Mouse (Mus musculus): ENCODE results near the gene Cacnb1. TPM values are rescaled to one million over a fixed set of nuclear protein-coding genes. Genes with fewer than 3 reads are reported as not detected.

Gene Cacnb1
- polyA plus RNA-seq, 1 experiment from 2014 or later: 63.0 TPM

DNA sequence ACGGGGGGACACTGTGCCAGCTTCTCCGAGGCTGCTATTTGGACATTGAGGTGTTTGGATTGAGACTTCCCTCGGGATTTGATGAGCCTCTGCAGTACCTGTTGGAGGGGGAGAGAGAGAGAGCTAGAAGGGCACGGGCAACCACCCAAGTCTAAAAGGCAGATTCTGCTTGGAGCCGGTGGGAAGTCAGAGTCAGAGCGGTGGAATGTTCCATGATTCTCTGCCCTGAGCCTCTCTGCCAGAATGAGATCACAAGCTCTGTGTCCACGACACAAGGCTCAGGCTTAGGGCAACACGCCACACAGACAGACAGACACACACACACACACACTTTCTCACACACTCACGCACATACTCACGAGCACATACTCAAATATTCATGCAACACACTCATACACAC lies 17.1 kb downstream of the Cacnb1 start:
- H3K36me3 ChIP-seq: peaks cover 69% of the 10 kb centered on the region
- 86% methylated on average over 10 of the region's 10 CpGs for WGBS
- H3K9me3 ChIP-seq (replicated peaks): no peaks in the 10 kb centered on the region
- H3K27me3 ChIP-seq (replicated peaks): no peaks in the 10 kb centered on the region
- no peak for ATAC-seq (ENCODE audit: low FRiP score)
- no peak overlapping the region for H3K9ac ChIP-seq (replicated peaks)
- no peak overlapping the region for H3K4me2 ChIP-seq
- no peak overlapping the region for H3K27ac ChIP-seq (replicated peaks)
- no peak overlapping the region for H3K4me3 ChIP-seq (replicated peaks)
- H3K4me1 ChIP-seq: peaks cover 26% of the 10 kb centered on the region

DNA sequence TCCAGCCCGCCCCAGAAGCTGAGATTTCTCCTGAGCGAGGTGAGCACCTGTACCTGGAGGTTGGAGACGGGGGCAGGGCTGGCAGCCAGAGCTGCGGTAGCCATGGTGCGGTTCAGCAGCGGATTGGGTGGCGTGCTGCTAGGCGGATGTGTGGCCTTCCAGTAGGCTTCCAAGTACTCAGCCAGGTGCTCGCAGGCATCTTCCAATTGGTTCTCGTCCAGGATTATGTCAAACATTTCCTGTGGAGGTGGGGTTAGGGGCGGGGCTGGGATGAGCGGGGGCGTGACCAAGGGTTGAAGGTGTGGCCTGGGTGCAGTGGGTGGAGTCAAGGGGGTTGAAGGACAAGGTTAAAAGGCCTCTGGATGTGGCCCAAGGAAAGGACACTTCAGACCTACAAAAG lies 17.8 kb downstream of the Cacnb1 start:
- peaks cover 63% of the 10 kb centered on the region for H3K36me3 ChIP-seq
- H3K9ac ChIP-seq (replicated peaks): no peak overlapping the region
- no peaks in the 10 kb centered on the region for H3K9me3 ChIP-seq (replicated peaks)
- peaks cover 26% of the 10 kb centered on the region for H3K4me1 ChIP-seq
- no peak overlapping the region for H3K4me2 ChIP-seq
- H3K4me3 ChIP-seq (replicated peaks): no peak overlapping the region
- H3K27ac ChIP-seq (replicated peaks): no peak overlapping the region
- no peak for ATAC-seq (ENCODE audit: low FRiP score)
- H3K27me3 ChIP-seq (replicated peaks): no peaks in the 10 kb centered on the region
- WGBS: 56% methylated on average over 13 of the region's 13 CpGs

DNA sequence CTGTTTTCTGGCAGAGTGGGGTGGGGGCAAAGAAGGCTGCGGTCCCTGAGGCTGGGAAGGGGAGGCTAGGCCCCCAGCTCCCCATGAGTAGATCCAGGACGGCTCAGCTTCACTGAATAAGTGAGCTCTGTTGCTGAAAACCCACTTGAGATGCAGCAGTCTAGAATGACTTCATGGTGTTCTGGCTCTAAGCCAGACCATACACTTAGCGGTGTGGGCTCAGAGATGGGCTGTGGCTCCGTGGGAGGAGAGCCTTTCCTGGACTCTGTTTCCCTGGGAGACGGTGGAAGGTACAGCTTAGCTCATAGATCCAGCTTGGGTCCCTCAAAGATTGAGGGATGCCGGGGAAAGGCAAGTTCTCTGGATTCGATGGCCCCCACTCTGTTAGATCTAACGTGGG lies 18.7 kb downstream of the Cacnb1 start:
- H3K9me3 ChIP-seq (replicated peaks): no peaks in the 10 kb centered on the region
- H3K9ac ChIP-seq (replicated peaks): no peak overlapping the region
- peaks cover 29% of the 10 kb centered on the region for H3K4me1 ChIP-seq
- peak overlapping the region; percentile 45 for H3K27ac ChIP-seq (replicated peaks)
- WGBS: 68% methylated on average over 8 of the region's 8 CpGs
- H3K4me3 ChIP-seq (replicated peaks): no peak overlapping the region
- no peak for ATAC-seq (ENCODE audit: low FRiP score)
- H3K4me2 ChIP-seq: no peak overlapping the region
- H3K36me3 ChIP-seq: peaks cover 54% of the 10 kb centered on the region
- H3K27me3 ChIP-seq (replicated peaks): no peaks in the 10 kb centered on the region

DNA sequence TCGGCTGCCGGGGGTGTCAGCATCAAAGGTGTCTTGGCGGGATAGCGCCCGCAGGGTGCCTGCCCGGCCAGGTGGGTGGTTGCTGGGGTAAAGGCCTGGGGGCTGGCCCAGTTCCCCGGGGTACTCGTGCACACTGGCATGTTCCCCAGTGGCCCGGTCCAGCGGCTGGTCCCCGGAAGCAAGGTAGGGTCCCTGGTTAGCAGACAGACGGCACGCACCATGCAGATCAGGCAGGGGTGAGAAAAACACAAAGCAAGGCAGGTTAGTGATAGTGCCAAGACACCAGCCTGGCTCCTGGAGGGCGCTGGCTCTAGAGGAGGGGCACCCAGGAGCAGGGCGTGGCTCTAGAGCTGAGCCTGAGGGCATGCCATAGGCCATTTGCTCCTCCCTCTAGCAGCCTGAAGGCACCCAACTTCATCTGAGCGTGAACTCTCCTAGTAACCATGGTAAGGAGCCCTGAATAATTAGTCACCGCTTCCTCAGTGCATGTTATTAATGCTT lies 19.6 kb downstream of the Cacnb1 start:
- Histone ChIP-seq H3K27me3 (replicated peaks) (no peaks in the 10 kb centered on the region), H3K36me3 (peaks cover 45% of the 10 kb centered on the region), H3K4me2 (peak overlapping the region; percentile 7; the same call in 1 of the 2 replicates), H3K9ac (replicated peaks) (no peak overlapping the region), H3K4me1 (peaks cover 29% of the 10 kb centered on the region), H3K9me3 (replicated peaks) (no peaks in the 10 kb centered on the region), H3K4me3 (replicated peaks) (no peak overlapping the region), H3K27ac (replicated peaks) (no peak overlapping the region)
- WGBS: 35% methylated on average over 17 of the region's 17 CpGs
- no peak for ATAC-seq (ENCODE audit: low FRiP score)

DNA sequence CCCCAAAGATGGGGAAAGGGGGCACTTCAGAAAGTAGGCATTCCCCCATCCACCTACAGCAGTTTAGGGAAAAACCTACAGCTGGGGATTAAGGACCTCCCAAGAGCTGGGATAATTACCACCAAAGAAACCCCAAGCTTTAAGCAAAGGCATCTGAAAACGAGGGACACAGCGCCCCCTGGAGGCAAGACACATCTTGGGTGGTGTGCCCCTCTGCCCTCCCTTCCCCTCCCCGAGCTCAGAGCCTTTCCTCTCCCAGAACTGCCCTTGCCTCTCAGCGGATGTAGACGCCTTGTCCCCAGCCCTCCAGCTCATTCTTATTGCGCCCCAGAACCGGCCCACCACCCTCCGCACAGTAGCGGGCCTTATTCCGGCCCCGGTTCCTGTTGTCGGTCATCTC lies 20.2 kb downstream of the Cacnb1 start:
- no peak for ATAC-seq (ENCODE audit: low FRiP score)
- Histone ChIP-seq H3K27ac (replicated peaks) (no peak overlapping the region), H3K27me3 (replicated peaks) (no peaks in the 10 kb centered on the region), H3K36me3 (peaks cover 40% of the 10 kb centered on the region), H3K4me2 (peak overlapping the region; percentile 7; the same call in 1 of the 2 replicates), H3K9ac (replicated peaks) (no peak overlapping the region; the same call in 1 of the 2 replicates), H3K9me3 (replicated peaks) (no peaks in the 10 kb centered on the region), H3K4me1 (peaks cover 29% of the 10 kb centered on the region), H3K4me3 (replicated peaks) (no peak overlapping the region)
- 15% methylated on average over 12 of the region's 12 CpGs for WGBS

- WGBS: 56% methylated on average over 6 of the region's 6 CpGs
- ATAC-seq (ENCODE audit: low FRiP score): no peak
- Histone ChIP-seq H3K4me2 (no peak overlapping the region), H3K4me3 (replicated peaks) (no peak overlapping the region), H3K9ac (replicated peaks) (no peak overlapping the region), H3K36me3 (peaks cover 34% of the 10 kb centered on the region), H3K27me3 (replicated peaks) (no peaks in the 10 kb centered on the region), H3K27ac (replicated peaks) (no peak overlapping the region), H3K4me1 (peaks cover 29% of the 10 kb centered on the region), H3K9me3 (replicated peaks) (no peaks in the 10 kb centered on the region)
These were observed 20.8 kb downstream of the Cacnb1 start for GRCm38 (mm10) chr11:98001986-98002385.

GRCm38 (mm10) chr11:98001351-98001824 lies 21.4 kb downstream of the Cacnb1 start:
- ATAC-seq (ENCODE audit: low FRiP score): no peak
- Histone ChIP-seq H3K4me1 (peaks cover 29% of the 10 kb centered on the region), H3K9me3 (replicated peaks) (no peaks in the 10 kb centered on the region), H3K4me3 (replicated peaks) (no peak overlapping the region), H3K27ac (replicated peaks) (no peak overlapping the region), H3K36me3 (peaks cover 30% of the 10 kb centered on the region), H3K9ac (replicated peaks) (no peak overlapping the region), H3K27me3 (replicated peaks) (no peaks in the 10 kb centered on the region), H3K4me2 (no peak overlapping the region)
- 27% methylated on average over 11 of the region's 11 CpGs for WGBS

DNA sequence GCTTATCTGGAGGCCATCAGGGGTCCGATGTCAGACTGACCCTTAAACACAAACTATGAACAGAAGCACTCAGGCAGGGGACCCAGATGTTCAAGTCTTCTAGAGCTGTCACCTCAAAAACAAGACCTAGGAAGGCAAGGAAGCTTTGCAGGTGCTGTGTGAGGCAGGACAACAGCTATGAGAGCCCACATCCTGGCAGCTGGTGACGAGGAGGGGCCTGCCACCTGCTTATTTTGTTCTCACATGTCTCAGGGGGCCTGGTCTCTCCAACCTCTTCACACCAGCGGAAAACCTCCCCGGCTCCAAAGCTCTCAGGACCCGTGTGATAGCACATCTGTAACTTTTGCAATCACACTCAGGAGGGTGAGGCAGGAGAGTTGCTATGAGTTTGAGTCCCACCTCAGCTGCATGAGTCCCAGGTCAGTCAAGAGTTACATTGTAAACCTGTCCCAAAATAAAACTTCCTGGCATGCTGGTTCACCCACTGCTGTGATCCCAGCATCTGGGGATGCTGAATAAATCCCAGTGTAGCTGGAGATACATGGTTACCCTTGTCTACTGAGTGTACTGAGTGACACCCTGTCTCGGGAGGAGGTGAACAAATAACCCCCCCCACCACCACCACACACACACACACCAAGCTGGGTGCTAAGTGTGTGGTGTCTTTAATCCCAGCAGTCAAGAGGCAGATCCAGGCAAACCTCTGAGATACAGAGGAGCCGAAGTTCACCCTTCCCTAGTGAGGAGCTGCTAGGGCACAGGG lies 22.3 kb downstream of the Cacnb1 start:
- 30% methylated on average over 7 of the region's 7 CpGs for WGBS
- Histone ChIP-seq H3K9ac (replicated peaks) (no peak overlapping the region), H3K9me3 (replicated peaks) (no peaks in the 10 kb centered on the region), H3K4me2 (no peak overlapping the region), H3K4me3 (replicated peaks) (no peak overlapping the region), H3K27me3 (replicated peaks) (no peaks in the 10 kb centered on the region), H3K27ac (replicated peaks) (no peak overlapping the region), H3K4me1 (peaks cover 34% of the 10 kb centered on the region), H3K36me3 (peaks cover 24% of the 10 kb centered on the region)
- no peak for ATAC-seq (ENCODE audit: low FRiP score)

GRCm38 (mm10) chr11:97999748-98000147 lies 23.1 kb downstream of the Cacnb1 start:
- Histone ChIP-seq H3K27me3 (replicated peaks) (no peaks in the 10 kb centered on the region), H3K36me3 (peaks cover 16% of the 10 kb centered on the region), H3K27ac (replicated peaks) (no peak overlapping the region), H3K9ac (replicated peaks) (no peak overlapping the region), H3K4me3 (replicated peaks) (no peak overlapping the region), H3K9me3 (replicated peaks) (no peaks in the 10 kb centered on the region), H3K4me2 (no peak overlapping the region), H3K4me1 (peaks cover 42% of the 10 kb centered on the region)
- whole genome bisulfite sequencing: 61% methylated on average over 5 of the region's 5 CpGs
- no peak for ATAC-seq (ENCODE audit: low FRiP score)

DNA sequence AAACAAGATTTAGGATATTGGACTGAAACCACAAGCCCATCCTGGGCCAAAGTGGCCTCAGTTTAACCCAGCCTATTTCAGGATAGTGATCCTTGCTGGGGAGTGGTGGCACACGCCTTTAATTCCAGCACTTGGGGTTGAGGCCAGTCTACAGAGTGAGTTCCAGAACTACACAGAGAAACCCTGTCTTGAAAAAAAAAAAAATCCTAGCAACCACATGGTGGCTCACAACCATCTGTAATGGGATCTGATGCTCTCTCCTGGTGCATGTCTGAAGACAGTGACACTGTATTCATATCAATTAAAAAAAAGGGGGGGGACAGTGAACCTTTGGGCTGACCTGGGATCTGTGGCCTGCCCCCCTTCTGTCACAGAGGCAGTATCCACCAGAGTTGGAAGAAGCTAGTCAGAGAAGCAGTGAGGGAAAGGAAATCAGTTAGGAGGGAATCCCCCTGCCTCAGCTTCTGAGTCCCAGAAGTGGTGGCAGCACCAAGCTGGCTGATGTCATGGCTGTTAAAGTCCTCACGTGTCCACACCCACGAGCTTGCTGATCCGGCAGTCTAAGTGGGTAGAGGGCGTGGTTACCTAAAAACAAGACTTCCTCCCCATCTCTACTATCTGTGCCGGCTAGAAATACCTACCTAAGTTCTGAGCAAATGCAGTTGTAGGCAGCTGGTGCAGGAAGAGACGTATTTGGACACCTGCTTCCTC lies 23.8 kb downstream of the Cacnb1 start:
- H3K36me3 ChIP-seq: peaks cover 9% of the 10 kb centered on the region
- no peak for ATAC-seq (ENCODE audit: low FRiP score)
- WGBS: 70% methylated on average over 7 of the region's 7 CpGs
- no peaks in the 10 kb centered on the region for H3K9me3 ChIP-seq (replicated peaks)
- H3K4me2 ChIP-seq: no peak overlapping the region
- H3K9ac ChIP-seq (replicated peaks): no peak overlapping the region
- H3K4me1 ChIP-seq: peaks cover 44% of the 10 kb centered on the region
- H3K27me3 ChIP-seq (replicated peaks): no peaks in the 10 kb centered on the region; the same call in 1 of the 2 replicates
- no peak overlapping the region for H3K4me3 ChIP-seq (replicated peaks)
- no peak overlapping the region for H3K27ac ChIP-seq (replicated peaks)

- Histone ChIP-seq H3K36me3 (peaks cover 6% of the 10 kb centered on the region; the same call in 1 of the 2 replicates), H3K9ac (replicated peaks) (no peak overlapping the region), H3K27me3 (replicated peaks) (no peaks in the 10 kb centered on the region; the same call in 1 of the 2 replicates), H3K4me2 (no peak overlapping the region), H3K27ac (replicated peaks) (no peak overlapping the region), H3K4me1 (peaks cover 39% of the 10 kb centered on the region), H3K4me3 (replicated peaks) (no peak overlapping the region), H3K9me3 (replicated peaks) (no peaks in the 10 kb centered on the region)
- 73% methylated on average over 11 of the region's 11 CpGs for WGBS
- ATAC-seq (ENCODE audit: low FRiP score): no peak
These were observed 24.6 kb downstream of the Cacnb1 start for GRCm38 (mm10) chr11:97998074-97998793.
